Comparison of ENCODE assay signal across 11 mouse cellular contexts in the genomic region with DNA sequence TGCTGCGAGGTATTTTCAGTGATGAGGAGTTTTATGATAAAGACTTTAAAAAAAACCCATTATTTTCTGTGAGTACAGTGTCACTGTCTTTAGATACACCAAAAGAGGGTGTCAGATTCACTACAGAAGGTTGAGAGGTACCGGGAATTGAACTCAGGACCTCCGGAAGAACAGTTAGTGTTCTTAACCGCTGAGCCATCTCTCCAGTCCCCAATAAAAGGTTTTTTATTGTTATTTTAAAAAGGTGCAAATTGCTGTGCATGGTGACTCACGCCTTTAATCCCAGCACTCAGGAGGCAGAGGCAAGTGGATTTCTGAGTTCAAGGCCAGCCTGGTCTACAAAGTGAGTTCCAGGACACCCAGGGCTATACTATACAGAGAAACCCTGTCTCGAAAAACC. TPM values are rescaled to one million over a fixed set of nuclear protein-coding genes. Genes with fewer than 3 reads are reported as not detected.
"Had no signal": no experiment of that assay in that cellular context is flagged by ENCODE, and none has a peak within 500 bp of the region (broad histone marks: within the 10 kb centered on the region; RNA-seq: fewer than 3 reads in every experiment).

No protein-coding gene starts in this region.

- ATAC-seq: liver, postnatal 0 days; midbrain, embryonic 13.5 days; midbrain, embryonic 15.5 days had no signal

- DNase-seq: liver, postnatal 0 days; lung, embryonic 14.5 days; lung, postnatal 10 days; lung, postnatal 4 days; right cerebral cortex, postnatal 14 days; thymus, adult 2 months; thymus, postnatal 25 days had no signal

RNA-seq across cellular contexts. Expression of gene Ccdc113, which starts 38.4 kb away (rescaled TPM):
- total RNA-seq: monocyte, adult 5-6 weeks; neutrophil, adult 5-6 weeks had no signal
